Mouse (Mus musculus): Measurements from ENCODE around the gene Olfr103. TPM values are rescaled to one million over a fixed set of nuclear protein-coding genes. Genes with fewer than 3 reads are reported as not detected.

Gene Olfr103
- polyA plus RNA-seq (2012; rRNA removed), result not detected in 2 replicates

DNA sequence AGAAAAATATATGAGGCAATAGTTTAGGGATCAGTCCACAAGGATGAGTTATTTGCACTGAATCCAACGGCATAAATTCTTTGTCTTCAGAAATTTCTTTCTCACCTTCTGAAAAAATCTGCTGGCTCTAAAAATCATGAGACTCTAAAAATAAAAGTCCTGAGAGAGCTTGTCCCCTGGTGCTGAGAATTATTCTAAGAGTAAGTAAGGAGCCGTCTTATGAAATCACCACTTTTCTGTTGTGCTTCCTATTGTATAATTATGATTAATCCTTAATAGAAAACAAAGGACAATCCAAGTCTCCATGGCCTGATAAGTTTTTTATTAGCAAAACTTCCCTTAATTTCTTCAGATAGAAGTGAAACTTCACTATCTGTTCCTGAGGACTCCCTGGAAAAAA, at the start of gene Olfr103:
Gene Olfr103, minus strand, starts transcription at position 101 of the 400 bp plus-strand sequence.
- 85% methylated on average over 2 of the region's 2 CpGs for WGBS
- DNase-seq (ENCODE audit: low read depth, low spot score), result no peak

DNA sequence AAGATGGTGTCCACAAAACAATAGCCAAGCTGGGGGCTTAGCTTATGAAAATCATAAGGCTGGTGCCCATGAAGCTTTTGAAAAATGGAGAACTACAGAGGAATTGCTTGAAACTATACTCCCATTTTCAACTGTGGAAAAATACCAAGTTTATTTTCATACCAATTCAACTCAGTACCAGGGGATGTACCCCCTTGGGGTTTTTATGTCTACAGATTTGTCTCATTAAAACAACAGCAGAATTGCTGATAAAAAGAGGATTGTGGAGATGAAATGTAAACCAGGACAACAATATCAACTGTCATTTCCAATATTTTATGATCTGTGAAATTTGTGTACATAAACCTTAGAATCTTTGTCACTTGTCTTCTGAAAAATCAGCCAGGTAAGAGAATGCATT, 39.2 kb upstream of the Olfr103 start, which contains the start of gene Olfr105-ps:
Gene Olfr105-ps, plus strand, starts transcription at position 301 of the 400 bp plus-strand sequence.
- no peak for DNase-seq (ENCODE audit: low read depth, low spot score)

- DNase-seq (ENCODE audit: low read depth, low spot score), result no peak
Observed at GRCm38 (mm10) chr17:37359282-37359681, 19.8 kb upstream of the Olfr103 start, which contains the start of gene Olfr104-ps. Olfr104-ps (plus strand) TSS chr17:37359582.

- DNase-seq (ENCODE audit: low read depth, low spot score), result no peak
Observed at GRCm38 (mm10) chr17:37316954-37317353, 22.5 kb downstream of the Olfr103 start, which contains the start of gene Olfr102. Olfr102 (minus strand) TSS chr17:37317054.

GRCm38 (mm10) chr17:37310146-37310699, 29.3 kb downstream of the Olfr103 start:
- WGBS, result 17% methylated on average over 2 of the region's 2 CpGs
- no peak for DNase-seq (ENCODE audit: low read depth, low spot score)

GRCm38 (mm10) chr17:37308483-37308882, 31.0 kb downstream of the Olfr103 start:
- WGBS, result 29% methylated on average over 4 of the region's 4 CpGs
- DNase-seq (ENCODE audit: low read depth, low spot score), result no peak

DNA sequence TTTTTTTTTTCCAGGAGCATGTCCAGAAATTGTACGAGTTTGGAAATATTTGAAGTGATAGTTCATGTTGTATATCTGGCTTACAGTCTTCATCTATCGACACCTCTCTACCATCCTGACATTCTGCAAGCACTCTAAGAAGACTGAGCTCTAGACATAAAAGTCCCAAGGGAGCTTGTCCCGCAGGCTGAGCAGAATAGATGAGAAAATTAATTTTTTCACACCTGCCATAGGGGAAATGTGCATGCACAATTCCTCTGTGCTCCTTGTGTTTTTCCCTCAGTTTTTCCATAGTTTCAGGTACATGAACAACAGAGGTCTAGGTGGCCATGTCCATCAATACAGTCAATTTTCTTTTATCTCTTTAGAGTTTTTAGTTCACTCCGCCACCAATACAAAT, 35.3 kb downstream of the Olfr103 start, which contains the start of gene Olfr101:
Gene Olfr101, minus strand, starts transcription at position 101 of the 400 bp plus-strand sequence.
- DNase-seq (ENCODE audit: low read depth, low spot score), result no peak
- 84% methylated on average over 4 of the region's 4 CpGs for WGBS

Other genes starting within 250 kb of the Olfr103 start
- gene Olfr91, start 241.4 kb downstream of the Olfr103 start, polyA plus RNA-seq (2012; rRNA removed), result not detected in 2 replicates
- not detected in 2 replicates for gene Olfr92, start 219.6 kb downstream of the Olfr103 start, polyA plus RNA-seq (2012; rRNA removed)
- gene Olfr93, start 178.2 kb downstream of the Olfr103 start, polyA plus RNA-seq (2012; rRNA removed), result not detected in 2 replicates
- gene Ubd, start 145.8 kb downstream of the Olfr103 start, polyA plus RNA-seq (2012; rRNA removed), result 12.6 and 18.4 TPM in 2 replicates
- gene Olfr94, start 138.7 kb downstream of the Olfr103 start, polyA plus RNA-seq (2012; rRNA removed), result not detected in 2 replicates
- gene Olfr95, start 126.6 kb downstream of the Olfr103 start, polyA plus RNA-seq (2012; rRNA removed), result not detected in 2 replicates
- gene Olfr96, start 119.6 kb downstream of the Olfr103 start, polyA plus RNA-seq (2012; rRNA removed), result not detected in 2 replicates
- gene Olfr97, start 102.4 kb downstream of the Olfr103 start, polyA plus RNA-seq (2012; rRNA removed), result not detected in 2 replicates
- gene Olfr98, start 75.9 kb downstream of the Olfr103 start, polyA plus RNA-seq (2012; rRNA removed), result not detected in 2 replicates
- 9.6 and 9.8 TPM in 2 replicates for gene H2-M3, start 69.5 kb downstream of the Olfr103 start, polyA plus RNA-seq (2012; rRNA removed)
- not detected in 2 replicates for gene Olfr99, start 56.2 kb downstream of the Olfr103 start, polyA plus RNA-seq (2012; rRNA removed)
- not detected in 2 replicates for gene Olfr101, start 35.4 kb downstream of the Olfr103 start, polyA plus RNA-seq (2012; rRNA removed)
- gene Olfr102, start 22.6 kb downstream of the Olfr103 start, polyA plus RNA-seq (2012; rRNA removed), result not detected in 2 replicates
- gene Olfr104-ps, start 19.9 kb upstream of the Olfr103 start, polyA plus RNA-seq (2012; rRNA removed), result not detected in 2 replicates
- gene Olfr105-ps, start 39.3 kb upstream of the Olfr103 start, polyA plus RNA-seq (2012; rRNA removed), result not detected in 2 replicates
- gene Olfr106-ps, start 50.7 kb upstream of the Olfr103 start, polyA plus RNA-seq (2012; rRNA removed), result not detected in 2 replicates
- gene Olfr107, start 59.5 kb upstream of the Olfr103 start, polyA plus RNA-seq (2012; rRNA removed), result not detected in 2 replicates
- gene Olfr108, start 105.8 kb upstream of the Olfr103 start, polyA plus RNA-seq (2012; rRNA removed), result not detected in 2 replicates
- gene Olfr109, start 119.2 kb upstream of the Olfr103 start, polyA plus RNA-seq (2012; rRNA removed), result not detected in 2 replicates
- gene H2-M2, start 143.9 kb upstream of the Olfr103 start, polyA plus RNA-seq (2012; rRNA removed), result 1.8 and 2.3 TPM in 2 replicates
- gene Olfr110, start 152.8 kb upstream of the Olfr103 start, polyA plus RNA-seq (2012; rRNA removed), result not detected in 2 replicates
- gene Olfr111, start 168.3 kb upstream of the Olfr103 start, polyA plus RNA-seq (2012; rRNA removed), result 0.07 TPM in 1 of 2 replicates, not detected in the other
- not detected in 2 replicates for gene Olfr112, start 229.8 kb upstream of the Olfr103 start, polyA plus RNA-seq (2012; rRNA removed)
- not detected in 2 replicates for gene Olfr113, start 238.0 kb upstream of the Olfr103 start, polyA plus RNA-seq (2012; rRNA removed)

Measured in large intestine, adult 2 months (tissue).